Mouse (Mus musculus) adrenal gland, adult (tissue): Measurements from ENCODE around the gene Fbxo42.

Experiments
- DNase-seq, 2 experiments: peaks; one replicate each; pipeline ENCODE4 v3.0.0; 2022 to 2023; ENCODE audit warnings: low spot score in 1 of 2; ENCODE audit not compliant: inconsistent age in 2 of 2

The Fbxo42 gene

GRCm38 (mm10) chr4:141213342-141213741, 65.6 kb downstream of the Fbxo42 start:
- DNase-seq = no peak

GRCm38 (mm10) chr4:141213770-141214336, 66.1 kb downstream of the Fbxo42 start, which contains the start of gene Rsg1:
Rsg1 (plus strand) TSS chr4:141213956.
- peak; percentile 94 to 98 for DNase-seq

GRCm38 (mm10) chr4:141214337-141214851, 66.7 kb downstream of the Fbxo42 start:
- peak; percentile 41 to 63 for DNase-seq

GRCm38 (mm10) chr4:141219583-141220213, 72.0 kb downstream of the Fbxo42 start:
- no peak for DNase-seq

GRCm38 (mm10) chr4:141221848-141222247, 74.1 kb downstream of the Fbxo42 start:
- no peak for DNase-seq

GRCm38 (mm10) chr4:141222752-141223151, 75.0 kb downstream of the Fbxo42 start:
- no peak for DNase-seq

GRCm38 (mm10) chr4:141228687-141229086, 81.0 kb downstream of the Fbxo42 start:
- DNase-seq = no peak

GRCm38 (mm10) chr4:141233196-141233595, 85.5 kb downstream of the Fbxo42 start:
- DNase-seq = no peak

GRCm38 (mm10) chr4:141235537-141236111, 87.9 kb downstream of the Fbxo42 start:
- no peak for DNase-seq

GRCm38 (mm10) chr4:141236856-141237255, 89.1 kb downstream of the Fbxo42 start:
- peak in 1 of 2 experiments; percentile 33 for DNase-seq

- DNase-seq = peak in 1 of 2 experiments; percentile 48
These were observed 91.0 kb downstream of the Fbxo42 start for GRCm38 (mm10) chr4:141238492-141239387.

- peak; percentile 97 to 98 for DNase-seq
These were observed 91.8 kb downstream of the Fbxo42 start, which contains the start of gene Arhgef19 for GRCm38 (mm10) chr4:141239388-141240125. Arhgef19 (plus strand) TSS chr4:141239499.

GRCm38 (mm10) chr4:141240617-141241016, 92.9 kb downstream of the Fbxo42 start:
- DNase-seq = peak; percentile 94 to 96

- DNase-seq = no peak
These were observed 94.1 kb downstream of the Fbxo42 start for GRCm38 (mm10) chr4:141241861-141242260.

GRCm38 (mm10) chr4:141242651-141243241, 95.0 kb downstream of the Fbxo42 start:
- peak; percentile 65 to 80 for DNase-seq

GRCm38 (mm10) chr4:141243636-141244035, 95.9 kb downstream of the Fbxo42 start:
- DNase-seq = peak; percentile 27 to 55

GRCm38 (mm10) chr4:141244401-141244800, 96.7 kb downstream of the Fbxo42 start:
- peak in 1 of 2 experiments; percentile 57 for DNase-seq

GRCm38 (mm10) chr4:141244931-141245425, 97.3 kb downstream of the Fbxo42 start:
- peak; percentile 84 to 92 for DNase-seq

GRCm38 (mm10) chr4:141246089-141246997, 98.6 kb downstream of the Fbxo42 start:
- DNase-seq = peak; percentile 79 to 84
